Mouse (Mus musculus) brain, adult 2 months (tissue): Measurements from ENCODE around the gene Speer1.
"Not testable (repeated sequence)": the region's sequence is repeated elsewhere in the genome, so short reads cannot be mapped to it uniquely, and the experiment has no call there.

Source experiments
- DNase-seq: peaks from one replicate; pipeline ENCODE4 v3.0.0; 2011; ENCODE audit warnings: low read depth, low spot score

Speer1 gene

DNA sequence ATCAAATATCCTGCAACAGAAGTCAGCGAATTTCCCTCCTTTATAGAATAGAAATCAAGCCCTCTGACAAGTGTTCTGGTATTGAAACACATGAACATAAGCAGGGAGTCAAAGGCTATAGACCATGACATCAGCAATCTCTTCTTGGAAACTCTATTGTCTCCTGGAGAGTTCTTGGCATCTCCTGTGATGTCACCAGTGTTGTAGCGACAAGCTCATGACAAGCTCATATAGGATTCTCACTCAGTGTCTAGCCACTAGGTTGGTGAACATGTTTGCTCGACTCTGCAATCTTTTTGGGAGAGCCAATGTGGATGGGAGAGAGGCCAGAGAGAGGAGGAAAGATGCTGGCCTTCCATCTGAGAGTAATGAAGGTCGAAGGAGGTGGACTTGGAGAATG lies at the start of gene Speer1:
Speer1 (plus strand) TSS at position 301 of the 400 bp plus-strand sequence.
- not testable (repeated sequence) for DNase-seq
